Mouse (Mus musculus): ENCODE results near the gene Pif1. TPM values are rescaled to one million over a fixed set of nuclear protein-coding genes. Genes with fewer than 3 reads are reported as not detected.

The Pif1 gene
- polyA plus RNA-seq, 1 experiment from 2014 or later = 6.3 TPM

DNA sequence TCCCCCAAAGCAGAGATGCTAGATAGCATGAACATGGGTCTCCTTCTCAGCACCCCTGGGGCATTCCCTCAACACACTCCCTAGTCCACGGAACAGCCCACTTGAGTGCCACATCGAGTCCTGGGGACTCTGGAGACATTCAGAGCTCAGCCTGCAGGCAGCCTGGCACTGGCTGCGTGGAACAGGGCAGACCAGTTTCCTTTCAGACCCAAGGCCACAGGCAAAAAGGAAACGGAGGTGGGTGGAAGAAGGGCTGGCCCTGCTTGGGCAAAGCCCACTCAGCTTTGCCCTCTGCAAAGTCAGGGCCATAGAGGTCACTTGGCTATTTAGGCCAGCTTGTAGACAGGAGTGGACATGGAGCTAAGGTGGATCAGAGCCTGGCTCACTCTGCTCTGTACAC is 39.1 kb upstream of the Pif1 start:
- no peak for ATAC-seq
- DNase-seq (ENCODE audit: low spot score) = no peak
- Histone ChIP-seq H3K27me3 (replicated peaks; ENCODE audit: control insufficient read depth, insufficient read depth, low read length) (no peaks in the 10 kb centered on the region), H3K9ac (ENCODE audit: low read length) (no peak overlapping the region), H3K27ac (ENCODE audit: low read depth, low read length) (no peak overlapping the region), H3K4me2 (ENCODE audit: low read length) (no peak overlapping the region), H3K4me3 (ENCODE audit: low read depth, low read length) (no peak overlapping the region), H3K4me1 (ENCODE audit: control insufficient read depth, insufficient read depth, low read length) (peaks cover 5% of the 10 kb centered on the region; the same call in 1 of the 2 replicates), H3K9me3 (replicated peaks; ENCODE audit: control insufficient read depth, low read length) (no peaks in the 10 kb centered on the region), H3K36me3 (ENCODE audit: control insufficient read depth, insufficient read depth, low read length) (no peaks in the 10 kb centered on the region)
- WGBS = 83% methylated on average over 4 of the region's 4 CpGs

DNA sequence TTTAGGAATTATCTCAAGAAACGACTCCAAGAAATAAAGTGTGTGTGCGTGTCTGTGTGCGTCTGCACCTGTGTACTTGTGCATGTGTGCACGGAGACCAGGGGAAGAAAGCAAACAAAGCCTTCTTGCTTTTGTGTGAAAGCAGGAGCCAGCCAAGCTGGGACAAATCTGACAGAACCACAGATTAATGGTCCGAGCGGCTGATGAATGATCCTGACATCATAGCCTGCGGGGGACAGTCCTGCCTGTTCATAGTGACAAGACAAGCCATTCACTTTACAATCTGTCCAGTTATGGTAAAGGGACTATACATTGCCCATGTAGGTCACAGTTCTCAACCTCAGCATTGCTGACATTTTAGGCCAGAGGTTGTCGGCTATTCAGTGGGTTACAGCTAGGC is 38.6 kb upstream of the Pif1 start:
- no peak overlapping the region for H3K27ac ChIP-seq (ENCODE audit: low read depth, low read length)
- no peak overlapping the region for H3K4me2 ChIP-seq (ENCODE audit: low read length)
- H3K9me3 ChIP-seq (replicated peaks; ENCODE audit: control insufficient read depth, low read length) = no peaks in the 10 kb centered on the region
- no peaks in the 10 kb centered on the region for H3K36me3 ChIP-seq (ENCODE audit: control insufficient read depth, insufficient read depth, low read length)
- 67% methylated on average over 8 of the region's 8 CpGs for WGBS
- DNase-seq (ENCODE audit: low spot score) = no peak
- no peak overlapping the region for H3K9ac ChIP-seq (ENCODE audit: low read length)
- H3K27me3 ChIP-seq (replicated peaks; ENCODE audit: control insufficient read depth, insufficient read depth, low read length) = no peaks in the 10 kb centered on the region
- ATAC-seq = no peak
- H3K4me1 ChIP-seq (ENCODE audit: control insufficient read depth, insufficient read depth, low read length) = peaks cover 5% of the 10 kb centered on the region; the same call in 1 of the 2 replicates
- H3K4me3 ChIP-seq (ENCODE audit: low read depth, low read length) = no peak overlapping the region

DNA sequence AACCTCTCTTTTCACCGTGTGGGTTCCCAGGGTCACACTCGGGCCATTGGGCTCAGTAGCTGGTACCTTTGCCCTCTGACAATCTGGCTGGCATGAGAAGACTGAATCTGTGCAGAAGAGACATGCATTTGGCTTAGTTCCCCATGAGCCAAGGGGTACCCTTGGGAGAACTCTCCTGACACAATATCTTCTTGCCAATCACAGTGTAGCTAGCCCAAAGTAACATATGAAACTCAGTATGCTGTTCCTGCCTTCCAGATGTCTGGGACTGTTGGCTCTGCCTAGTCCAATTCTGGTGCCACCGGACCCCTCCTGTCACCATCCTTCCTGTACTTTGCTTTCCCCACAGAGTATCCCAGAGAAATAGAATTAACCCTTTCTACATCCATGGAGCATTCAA is 37.8 kb upstream of the Pif1 start:
- Histone ChIP-seq H3K36me3 (ENCODE audit: control insufficient read depth, insufficient read depth, low read length) (no peaks in the 10 kb centered on the region), H3K27ac (ENCODE audit: low read depth, low read length) (no peak overlapping the region), H3K9me3 (replicated peaks; ENCODE audit: control insufficient read depth, low read length) (no peaks in the 10 kb centered on the region), H3K4me2 (ENCODE audit: low read length) (no peak overlapping the region), H3K4me1 (ENCODE audit: control insufficient read depth, insufficient read depth, low read length) (peaks cover 5% of the 10 kb centered on the region; the same call in 1 of the 2 replicates), H3K4me3 (ENCODE audit: low read depth, low read length) (no peak overlapping the region), H3K9ac (ENCODE audit: low read length) (no peak overlapping the region), H3K27me3 (replicated peaks; ENCODE audit: control insufficient read depth, insufficient read depth, low read length) (no peaks in the 10 kb centered on the region)
- DNase-seq (ENCODE audit: low spot score) (no peak), ATAC-seq (no peak)
- 83% methylated on average over 3 of the region's 3 CpGs for WGBS

DNA sequence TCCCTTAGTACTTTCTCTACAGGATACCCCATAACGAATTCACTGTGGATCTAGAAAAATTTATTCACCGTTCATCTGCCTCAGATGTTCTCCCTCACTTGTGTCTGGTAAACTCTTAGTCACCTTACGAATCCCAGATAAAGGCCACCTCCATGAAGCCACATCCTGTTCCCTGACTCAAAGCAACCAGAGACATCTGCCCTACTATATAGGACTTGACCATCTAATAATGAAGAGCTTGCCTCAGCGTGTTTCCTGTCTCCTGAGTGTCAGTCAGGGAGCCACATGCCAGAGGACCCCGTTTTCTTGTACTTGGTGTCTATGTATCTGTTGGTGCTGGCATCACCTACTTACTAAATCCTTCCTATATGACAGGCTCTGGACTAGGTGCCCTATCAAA is 37.3 kb upstream of the Pif1 start:
- Histone ChIP-seq H3K27ac (ENCODE audit: low read depth, low read length) (no peak overlapping the region), H3K4me3 (ENCODE audit: low read depth, low read length) (no peak overlapping the region), H3K4me2 (ENCODE audit: low read length) (no peak overlapping the region), H3K27me3 (replicated peaks; ENCODE audit: control insufficient read depth, insufficient read depth, low read length) (no peaks in the 10 kb centered on the region), H3K9ac (ENCODE audit: low read length) (no peak overlapping the region), H3K4me1 (ENCODE audit: control insufficient read depth, insufficient read depth, low read length) (peaks cover 5% of the 10 kb centered on the region; the same call in 1 of the 2 replicates), H3K9me3 (replicated peaks; ENCODE audit: control insufficient read depth, low read length) (no peaks in the 10 kb centered on the region), H3K36me3 (ENCODE audit: control insufficient read depth, insufficient read depth, low read length) (no peaks in the 10 kb centered on the region)
- ATAC-seq (no peak), DNase-seq (ENCODE audit: low spot score) (no peak)
- WGBS = 88% methylated on average over 5 of the region's 5 CpGs

DNA sequence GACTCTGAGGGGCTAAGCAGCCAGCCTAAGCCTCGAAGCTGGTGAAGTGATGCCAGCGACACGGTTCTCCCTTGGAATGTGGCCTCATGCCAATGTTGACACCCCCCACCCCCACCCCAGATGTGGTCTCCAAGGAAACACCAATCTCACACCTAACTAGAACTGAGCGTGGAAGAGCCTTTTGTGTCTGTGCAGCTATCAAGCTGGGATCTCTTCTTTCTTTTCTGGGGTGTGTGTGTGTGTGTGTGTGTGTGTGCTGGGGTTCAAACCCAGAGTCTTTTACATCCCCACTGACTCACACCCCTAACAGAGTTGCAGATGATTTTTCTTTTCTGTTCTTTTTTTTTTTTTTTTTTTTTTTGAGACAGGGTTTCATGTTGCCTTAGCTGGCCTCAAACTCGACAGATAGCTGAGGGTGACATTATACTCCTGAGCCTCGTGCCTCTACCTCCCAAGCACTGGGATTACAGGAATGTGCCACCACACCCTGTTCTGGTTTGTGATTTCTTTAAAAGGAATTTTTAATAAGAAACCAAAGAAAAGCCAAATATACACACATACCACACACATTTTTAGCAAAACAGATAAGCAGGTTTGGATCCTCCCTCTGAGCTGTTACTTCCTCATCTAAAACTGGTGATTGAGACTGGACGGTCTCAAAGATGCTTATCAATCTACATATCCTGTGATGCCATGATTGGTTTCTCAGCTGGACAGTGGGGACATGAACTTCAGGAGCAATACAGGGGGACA is 36.7 kb upstream of the Pif1 start:
- Histone ChIP-seq H3K9me3 (replicated peaks; ENCODE audit: control insufficient read depth, low read length) (no peaks in the 10 kb centered on the region), H3K36me3 (ENCODE audit: control insufficient read depth, insufficient read depth, low read length) (no peaks in the 10 kb centered on the region), H3K4me2 (ENCODE audit: low read length) (no peak overlapping the region), H3K9ac (ENCODE audit: low read length) (no peak overlapping the region), H3K4me1 (ENCODE audit: control insufficient read depth, insufficient read depth, low read length) (peaks cover 5% of the 10 kb centered on the region; the same call in 1 of the 2 replicates), H3K27me3 (replicated peaks; ENCODE audit: control insufficient read depth, insufficient read depth, low read length) (no peaks in the 10 kb centered on the region), H3K4me3 (ENCODE audit: low read depth, low read length) (no peak overlapping the region), H3K27ac (ENCODE audit: low read depth, low read length) (no peak overlapping the region)
- no peak for ATAC-seq
- DNase-seq (ENCODE audit: low spot score) = peak; percentile 29
- WGBS = 25% methylated on average over 7 of the region's 7 CpGs

DNA sequence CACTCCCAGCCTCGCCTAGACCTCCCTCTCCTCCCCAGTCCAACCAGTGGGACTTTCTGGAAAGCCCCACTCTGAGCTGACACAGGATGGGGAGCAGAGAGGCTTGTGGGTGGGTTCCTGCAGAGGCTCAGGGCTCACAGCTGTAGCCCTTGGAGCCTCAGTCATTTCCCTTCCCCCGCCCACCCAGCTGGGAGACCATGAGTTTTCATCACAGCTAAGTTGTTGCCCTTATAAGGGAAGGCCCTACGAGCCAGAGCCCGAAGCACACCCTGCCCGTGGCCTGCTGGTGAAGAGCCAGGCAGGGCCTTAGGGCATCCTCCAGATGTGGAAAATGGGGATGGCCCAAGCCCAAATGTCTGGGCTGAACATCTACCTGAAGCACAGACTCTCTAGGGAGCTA is 35.9 kb upstream of the Pif1 start:
- peaks cover 5% of the 10 kb centered on the region; the same call in 1 of the 2 replicates for H3K4me1 ChIP-seq (ENCODE audit: control insufficient read depth, insufficient read depth, low read length)
- 51% methylated on average over 5 of the region's 5 CpGs for WGBS
- no peaks in the 10 kb centered on the region for H3K27me3 ChIP-seq (replicated peaks; ENCODE audit: control insufficient read depth, insufficient read depth, low read length)
- no peak overlapping the region for H3K4me2 ChIP-seq (ENCODE audit: low read length)
- no peak overlapping the region for H3K4me3 ChIP-seq (ENCODE audit: low read depth, low read length)
- H3K27ac ChIP-seq (ENCODE audit: low read depth, low read length) = no peak overlapping the region
- ATAC-seq (no peak), DNase-seq (ENCODE audit: low spot score) (no peak)
- H3K9ac ChIP-seq (ENCODE audit: low read length) = no peak overlapping the region
- peaks cover 4% of the 10 kb centered on the region; the same call in 1 of the 2 replicates for H3K36me3 ChIP-seq (ENCODE audit: control insufficient read depth, insufficient read depth, low read length)
- H3K9me3 ChIP-seq (replicated peaks; ENCODE audit: control insufficient read depth, low read length) = no peaks in the 10 kb centered on the region

DNA sequence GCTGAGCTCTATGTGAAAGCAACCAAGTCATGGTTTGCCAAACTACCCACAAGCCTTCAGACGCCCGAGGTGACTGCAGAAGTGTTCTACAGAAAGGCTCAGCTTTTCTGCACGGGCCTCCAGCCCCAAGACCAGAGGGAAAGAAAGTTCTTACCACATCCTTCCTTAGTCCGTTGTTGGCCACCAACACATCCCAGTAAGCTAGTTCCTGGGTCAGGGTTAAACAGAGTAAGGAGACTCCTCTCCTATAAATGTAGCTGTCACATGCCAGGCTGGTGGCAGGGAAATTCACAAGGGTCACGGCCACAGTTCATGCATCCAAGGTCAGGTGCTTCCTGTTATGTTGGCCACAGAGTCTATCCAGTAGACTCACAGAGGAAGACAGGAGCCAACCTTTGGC is 34.8 kb upstream of the Pif1 start:
- WGBS = 94% methylated on average over 5 of the region's 5 CpGs
- Histone ChIP-seq H3K9me3 (replicated peaks; ENCODE audit: control insufficient read depth, low read length) (no peaks in the 10 kb centered on the region), H3K27ac (ENCODE audit: low read depth, low read length) (no peak overlapping the region), H3K4me3 (ENCODE audit: low read depth, low read length) (no peak overlapping the region), H3K9ac (ENCODE audit: low read length) (no peak overlapping the region), H3K4me1 (ENCODE audit: control insufficient read depth, insufficient read depth, low read length) (peaks cover 5% of the 10 kb centered on the region; the same call in 1 of the 2 replicates), H3K27me3 (replicated peaks; ENCODE audit: control insufficient read depth, insufficient read depth, low read length) (no peaks in the 10 kb centered on the region), H3K4me2 (ENCODE audit: low read length) (no peak overlapping the region), H3K36me3 (ENCODE audit: control insufficient read depth, insufficient read depth, low read length) (peaks cover 13% of the 10 kb centered on the region; the same call in 1 of the 2 replicates)
- DNase-seq (ENCODE audit: low spot score) = no peak
- no peak for ATAC-seq

DNA sequence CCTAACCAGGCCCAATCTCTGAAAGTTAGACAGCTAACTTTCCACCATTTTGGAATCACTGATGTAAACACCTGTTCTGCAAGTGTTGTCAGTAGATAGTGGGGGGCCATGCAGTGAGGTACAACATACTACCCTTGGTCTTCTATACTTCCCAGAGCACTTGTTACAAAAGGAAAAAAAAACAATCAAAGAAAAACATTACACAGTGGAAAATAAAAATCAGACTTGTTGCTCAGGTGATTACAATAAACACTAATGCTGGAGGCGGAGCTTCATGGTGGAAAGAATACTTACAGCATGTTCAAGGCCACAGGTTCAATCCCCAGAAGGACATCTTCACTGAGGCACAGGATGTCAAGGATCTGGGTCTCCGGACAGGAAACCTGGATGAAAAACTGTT is 34.2 kb upstream of the Pif1 start:
- ATAC-seq (no peak), DNase-seq (ENCODE audit: low spot score) (no peak)
- Histone ChIP-seq H3K4me3 (ENCODE audit: low read depth, low read length) (no peak overlapping the region), H3K4me2 (ENCODE audit: low read length) (no peak overlapping the region), H3K9ac (ENCODE audit: low read length) (no peak overlapping the region), H3K36me3 (ENCODE audit: control insufficient read depth, insufficient read depth, low read length) (peaks cover 13% of the 10 kb centered on the region; the same call in 1 of the 2 replicates), H3K9me3 (replicated peaks; ENCODE audit: control insufficient read depth, low read length) (no peaks in the 10 kb centered on the region), H3K4me1 (ENCODE audit: control insufficient read depth, insufficient read depth, low read length) (peaks cover 5% of the 10 kb centered on the region; the same call in 1 of the 2 replicates), H3K27me3 (replicated peaks; ENCODE audit: control insufficient read depth, insufficient read depth, low read length) (no peaks in the 10 kb centered on the region), H3K27ac (ENCODE audit: low read depth, low read length) (no peak overlapping the region)
- WGBS = 97% methylated on average over 2 of the region's 2 CpGs

DNA sequence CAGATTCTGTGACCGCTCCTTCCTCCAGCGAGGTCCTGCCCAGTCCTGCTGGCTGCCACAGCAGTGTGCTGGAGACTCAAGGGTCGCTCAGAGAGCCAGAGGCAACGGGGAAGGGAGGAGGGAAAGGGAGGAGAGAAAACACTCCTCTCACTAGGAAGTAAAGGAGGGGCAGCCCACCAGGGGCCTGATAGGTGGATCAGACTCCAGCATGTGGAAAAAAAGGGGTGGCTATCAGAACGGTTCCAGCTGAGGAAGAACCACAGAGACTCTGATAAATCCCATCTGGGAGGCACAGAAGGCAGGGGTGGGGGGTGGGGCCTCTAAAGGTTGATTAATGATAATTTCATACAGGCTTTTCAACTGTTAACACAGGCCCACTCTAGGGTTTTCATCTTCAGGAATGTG is 32.0 kb upstream of the Pif1 start:
- Histone ChIP-seq H3K4me2 (ENCODE audit: low read length) (no peak overlapping the region), H3K36me3 (ENCODE audit: control insufficient read depth, insufficient read depth, low read length) (peaks cover 16% of the 10 kb centered on the region; the same call in 1 of the 2 replicates), H3K9me3 (replicated peaks; ENCODE audit: control insufficient read depth, low read length) (no peaks in the 10 kb centered on the region), H3K27me3 (replicated peaks; ENCODE audit: control insufficient read depth, insufficient read depth, low read length) (no peaks in the 10 kb centered on the region), H3K27ac (ENCODE audit: low read depth, low read length) (no peak overlapping the region), H3K4me3 (ENCODE audit: low read depth, low read length) (no peak overlapping the region), H3K4me1 (ENCODE audit: control insufficient read depth, insufficient read depth, low read length) (peaks cover 3% of the 10 kb centered on the region; the same call in 1 of the 2 replicates), H3K9ac (ENCODE audit: low read length) (no peak overlapping the region)
- 26% methylated on average over 5 of the region's 5 CpGs for WGBS
- ATAC-seq (no peak), DNase-seq (ENCODE audit: low spot score) (no peak)

Measured in forebrain, embryonic 14.5 days (tissue).